Mouse (Mus musculus) kidney, adult 11 months (tissue): ENCODE results near the gene Rbm44.

ENCODE experiments used
- DNase-seq: peaks from one replicate; pipeline ENCODE4 v3.0.0; 2022

Gene Rbm44

GRCm38 (mm10) chr1:91211099-91211498 lies 66.2 kb downstream of the Rbm44 start:
- peak; percentile 29 for DNase-seq

GRCm38 (mm10) chr1:91211591-91212008 lies 66.7 kb downstream of the Rbm44 start:
- DNase-seq, result no peak

GRCm38 (mm10) chr1:91215264-91215663 lies 70.4 kb downstream of the Rbm44 start:
- no peak for DNase-seq

GRCm38 (mm10) chr1:91215981-91216380 lies 71.1 kb downstream of the Rbm44 start:
- DNase-seq, result no peak

- no peak for DNase-seq
Observed at GRCm38 (mm10) chr1:91216504-91217267, 71.8 kb downstream of the Rbm44 start.

- DNase-seq, result no peak
Observed at GRCm38 (mm10) chr1:91219641-91220321, 74.9 kb downstream of the Rbm44 start.

- no peak for DNase-seq
Observed at GRCm38 (mm10) chr1:91220322-91220672, 75.4 kb downstream of the Rbm44 start.
